Mouse (Mus musculus): ENCODE data around the gene Stk11ip. TPM values are rescaled to one million over a fixed set of nuclear protein-coding genes. Genes with fewer than 3 reads are reported as not detected.
A peak's percentile ranks its signal among the peaks of the same experiment; 100 is the strongest.

Gene Stk11ip
- polyA plus RNA-seq, 1 experiment = 36.2 TPM

DNA sequence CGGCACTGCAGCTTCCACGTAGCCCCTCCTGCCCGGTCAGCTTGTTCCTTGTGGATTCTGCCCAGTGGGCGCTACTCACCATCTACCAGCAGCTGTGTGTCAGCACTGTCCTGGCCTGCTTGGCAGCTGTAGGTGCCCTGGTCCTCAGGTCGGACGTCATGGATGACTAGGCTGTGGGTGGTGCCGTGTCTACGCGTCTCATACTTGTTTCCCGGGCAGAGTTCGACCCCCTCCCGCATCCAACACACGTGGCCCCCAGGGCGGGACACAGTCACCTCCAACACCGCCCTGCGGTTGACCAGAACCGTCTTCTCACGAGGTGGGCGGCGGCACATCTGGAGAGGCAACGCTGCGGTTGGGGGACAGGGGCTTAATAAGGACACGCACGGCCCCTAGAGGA is 34.8 kb upstream of the Stk11ip start:
- Histone ChIP-seq H3K27ac (ENCODE audit: insufficient read depth, low read length) (no peak overlapping the region), H3K4me1 (ENCODE audit: control insufficient read depth, insufficient read depth, low read length) (peaks cover 3% of the 10 kb centered on the region; the same call in 1 of the 2 replicates), H3K4me3 (ENCODE audit: insufficient read depth, low read length) (peak overlapping the region; percentile 34)
- TF ChIP-seq POLR2A (IDR thresholded peaks at IDR 0.05; ENCODE audit: extremely low read depth, insufficient read depth, low read length) = no peak
- no peak for TF ChIP-seq CTCF (IDR thresholded peaks at IDR 0.05; ENCODE audit: extremely low read depth, insufficient read depth, low read length)

DNA sequence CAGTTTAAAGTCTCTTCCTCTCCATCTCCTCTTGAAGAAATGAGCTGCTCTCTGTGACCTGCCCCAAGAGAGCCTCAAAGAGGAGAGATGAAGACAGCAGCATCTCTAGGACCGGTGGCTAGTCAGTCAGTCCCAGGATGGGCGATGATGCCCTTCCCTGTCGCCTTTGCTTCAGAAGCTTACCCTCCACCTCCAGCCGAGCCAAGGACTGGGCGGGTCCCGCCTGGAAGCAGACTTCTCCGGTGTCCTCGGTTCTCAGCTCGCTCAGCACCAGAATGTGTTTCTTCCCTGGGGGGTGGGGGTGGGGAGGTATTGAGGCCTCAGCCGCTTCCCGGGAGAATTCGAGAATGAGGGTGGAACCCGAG is 34.3 kb upstream of the Stk11ip start:
- Histone ChIP-seq H3K4me1 (ENCODE audit: control insufficient read depth, insufficient read depth, low read length) (peaks cover 3% of the 10 kb centered on the region; the same call in 1 of the 2 replicates), H3K4me3 (ENCODE audit: insufficient read depth, low read length) (peak overlapping the region; percentile 34), H3K27ac (ENCODE audit: insufficient read depth, low read length) (no peak overlapping the region)
- TF ChIP-seq POLR2A (IDR thresholded peaks at IDR 0.05; ENCODE audit: extremely low read depth, insufficient read depth, low read length) (no peak), CTCF (IDR thresholded peaks at IDR 0.05; ENCODE audit: extremely low read depth, insufficient read depth, low read length) (no peak)

DNA sequence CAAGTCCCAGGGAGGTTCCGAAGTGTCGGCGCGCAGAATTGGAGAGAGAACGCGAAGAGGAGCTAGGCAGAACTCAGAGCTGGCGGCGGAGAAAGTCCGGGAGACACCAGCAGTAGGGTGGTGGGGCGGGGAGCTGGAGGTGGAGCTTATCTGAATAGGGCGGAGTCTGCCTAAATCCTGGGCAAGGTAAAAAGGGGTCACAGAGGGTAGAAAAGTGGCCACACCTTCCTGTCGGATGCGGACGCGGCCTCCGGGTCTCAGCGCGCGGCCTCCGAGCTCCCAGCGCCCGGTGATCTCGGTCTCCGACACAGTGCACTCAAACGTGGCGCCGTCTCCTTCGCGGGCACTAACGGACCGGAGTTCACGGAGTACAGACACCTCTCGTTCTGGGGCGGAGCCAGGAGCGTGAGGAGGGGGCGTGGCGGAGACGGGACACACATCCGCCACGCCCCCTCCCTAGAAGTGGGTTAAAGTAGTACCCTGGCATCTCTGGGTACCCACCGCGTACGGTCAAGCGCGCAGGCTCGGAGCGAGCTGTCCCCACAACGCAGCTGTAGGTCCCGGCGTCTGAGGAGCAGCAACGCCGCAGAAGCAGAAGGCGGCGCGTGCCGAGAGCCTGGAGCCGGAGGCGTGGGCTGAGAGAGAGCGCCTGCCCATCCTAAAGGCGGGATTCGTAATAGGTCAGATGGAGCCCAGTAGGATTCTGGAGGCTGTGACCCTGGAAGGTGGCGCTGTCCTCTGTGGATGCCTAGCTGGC is 33.7 kb upstream of the Stk11ip start:
- Histone ChIP-seq H3K4me3 (ENCODE audit: insufficient read depth, low read length) (peak overlapping the region; percentile 34), H3K4me1 (ENCODE audit: control insufficient read depth, insufficient read depth, low read length) (peaks cover 3% of the 10 kb centered on the region; the same call in 1 of the 2 replicates), H3K27ac (ENCODE audit: insufficient read depth, low read length) (no peak overlapping the region)
- TF ChIP-seq POLR2A (IDR thresholded peaks at IDR 0.05; ENCODE audit: extremely low read depth, insufficient read depth, low read length) (peak; percentile 30; the same call in 1 of the 2 replicates), CTCF (IDR thresholded peaks at IDR 0.05; ENCODE audit: extremely low read depth, insufficient read depth, low read length) (no peak)

- TF ChIP-seq POLR2A (IDR thresholded peaks at IDR 0.05; ENCODE audit: extremely low read depth, insufficient read depth, low read length) (no peak), CTCF (IDR thresholded peaks at IDR 0.05; ENCODE audit: extremely low read depth, insufficient read depth, low read length) (no peak)
- Histone ChIP-seq H3K4me1 (ENCODE audit: control insufficient read depth, insufficient read depth, low read length) (peaks cover 3% of the 10 kb centered on the region; the same call in 1 of the 2 replicates), H3K27ac (ENCODE audit: insufficient read depth, low read length) (no peak overlapping the region), H3K4me3 (ENCODE audit: insufficient read depth, low read length) (no peak overlapping the region)
Observed at GRCm38 (mm10) chr1:75490785-75491551, 30.4 kb upstream of the Stk11ip start.

- H3K4me3 ChIP-seq (ENCODE audit: insufficient read depth, low read length) = no peak overlapping the region
- no peak for TF ChIP-seq CTCF (IDR thresholded peaks at IDR 0.05; ENCODE audit: extremely low read depth, insufficient read depth, low read length)
- no peak for TF ChIP-seq POLR2A (IDR thresholded peaks at IDR 0.05; ENCODE audit: extremely low read depth, insufficient read depth, low read length)
- peaks cover 1% of the 10 kb centered on the region; the same call in 1 of the 2 replicates for H3K4me1 ChIP-seq (ENCODE audit: control insufficient read depth, insufficient read depth, low read length)
- H3K27ac ChIP-seq (ENCODE audit: insufficient read depth, low read length) = no peak overlapping the region
Observed at GRCm38 (mm10) chr1:75492579-75493170, 28.7 kb upstream of the Stk11ip start.

DNA sequence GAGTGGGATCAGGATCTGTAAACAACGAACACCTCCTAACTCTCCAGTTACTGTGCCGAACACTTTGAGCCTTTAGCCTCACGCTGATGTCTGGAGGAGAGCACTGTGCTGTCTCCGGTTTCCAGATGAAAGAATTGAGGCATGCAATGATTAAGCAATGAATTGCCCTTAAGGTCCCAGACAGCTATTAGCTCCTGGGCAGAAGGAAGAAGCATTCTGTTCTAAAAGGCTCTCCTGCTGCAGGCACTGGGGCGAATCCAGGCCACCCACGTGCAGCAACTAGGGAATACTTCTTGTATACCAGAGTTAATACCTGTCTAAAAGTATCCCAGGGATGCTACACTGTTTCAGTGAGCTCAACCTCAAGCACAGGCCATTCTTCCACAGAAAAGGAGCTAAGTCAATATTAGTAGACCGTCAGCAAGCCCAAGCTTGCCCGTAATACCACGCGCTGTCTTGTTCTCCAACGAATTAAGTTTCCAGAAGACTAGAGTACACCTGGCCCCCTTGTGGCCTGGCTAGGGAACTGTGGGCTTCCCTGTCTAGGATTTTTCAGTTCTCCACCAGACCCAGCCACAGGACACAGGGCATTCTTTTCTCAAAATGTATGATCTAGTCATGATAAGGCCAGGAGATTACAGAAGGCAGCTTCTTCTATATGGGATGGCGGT is 26.3 kb upstream of the Stk11ip start:
- Histone ChIP-seq H3K27ac (ENCODE audit: insufficient read depth, low read length) (no peak overlapping the region), H3K4me3 (ENCODE audit: insufficient read depth, low read length) (no peak overlapping the region), H3K4me1 (ENCODE audit: control insufficient read depth, insufficient read depth, low read length) (no peaks in the 10 kb centered on the region)
- TF ChIP-seq POLR2A (IDR thresholded peaks at IDR 0.05; ENCODE audit: extremely low read depth, insufficient read depth, low read length) (no peak), CTCF (IDR thresholded peaks at IDR 0.05; ENCODE audit: extremely low read depth, insufficient read depth, low read length) (peak; percentile 69)

GRCm38 (mm10) chr1:75498897-75499296 is 22.4 kb upstream of the Stk11ip start:
- TF ChIP-seq CTCF (IDR thresholded peaks at IDR 0.05; ENCODE audit: extremely low read depth, insufficient read depth, low read length) (no peak), POLR2A (IDR thresholded peaks at IDR 0.05; ENCODE audit: extremely low read depth, insufficient read depth, low read length) (no peak)
- H3K4me3 ChIP-seq (ENCODE audit: insufficient read depth, low read length) = no peak overlapping the region
- no peak overlapping the region for H3K27ac ChIP-seq (ENCODE audit: insufficient read depth, low read length)
- no peaks in the 10 kb centered on the region for H3K4me1 ChIP-seq (ENCODE audit: control insufficient read depth, insufficient read depth, low read length)

DNA sequence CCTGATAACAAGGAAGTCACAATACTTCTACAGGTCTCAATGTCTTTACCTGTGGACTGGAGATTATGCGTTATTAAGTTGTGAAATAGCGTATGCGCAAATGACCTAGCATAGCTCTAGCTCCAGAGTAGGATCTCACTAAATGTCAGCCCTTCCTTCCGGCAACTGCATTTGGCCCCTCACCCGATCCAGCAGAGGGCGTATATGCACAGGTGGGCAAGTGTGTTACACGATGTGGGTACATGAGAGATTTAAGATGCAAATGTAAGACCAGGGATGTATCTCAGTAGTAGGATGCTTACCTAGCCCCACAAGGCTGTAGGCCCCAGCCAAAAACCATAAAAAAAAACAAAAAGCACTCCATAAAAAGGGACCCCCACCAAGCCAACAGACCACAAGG is 21.9 kb upstream of the Stk11ip start:
- TF ChIP-seq CTCF (IDR thresholded peaks at IDR 0.05; ENCODE audit: extremely low read depth, insufficient read depth, low read length) (no peak), POLR2A (IDR thresholded peaks at IDR 0.05; ENCODE audit: extremely low read depth, insufficient read depth, low read length) (no peak)

DNA sequence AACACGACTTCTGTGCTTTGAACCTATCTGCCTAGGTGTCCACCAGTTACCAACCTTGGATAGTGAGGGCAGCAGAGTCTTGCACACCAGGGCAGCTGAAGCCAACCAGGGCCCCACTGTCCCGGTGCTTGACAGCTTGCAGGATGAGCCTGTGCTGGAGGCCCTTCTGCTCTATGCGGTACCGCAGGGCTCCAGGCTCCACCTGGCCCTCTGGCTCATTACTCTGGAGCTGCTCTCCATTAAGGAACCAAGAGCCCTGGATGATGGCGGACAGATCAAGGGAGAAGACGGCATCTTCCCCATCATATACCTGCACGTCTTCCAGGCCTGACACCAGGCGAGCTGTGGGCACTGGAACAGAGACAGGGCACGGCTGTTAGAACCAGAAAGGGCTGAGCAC is 19.4 kb upstream of the Stk11ip start:
- no peak overlapping the region for H3K4me3 ChIP-seq (ENCODE audit: insufficient read depth, low read length)
- TF ChIP-seq CTCF (IDR thresholded peaks at IDR 0.05; ENCODE audit: extremely low read depth, insufficient read depth, low read length) (no peak), POLR2A (IDR thresholded peaks at IDR 0.05; ENCODE audit: extremely low read depth, insufficient read depth, low read length) (no peak)
- peaks cover 2% of the 10 kb centered on the region; the same call in 1 of the 2 replicates for H3K4me1 ChIP-seq (ENCODE audit: control insufficient read depth, insufficient read depth, low read length)
- no peak overlapping the region for H3K27ac ChIP-seq (ENCODE audit: insufficient read depth, low read length)

More for the DNA sequence above, 21.9 kb upstream of the Stk11ip start:
- Histone ChIP-seq H3K27ac (ENCODE audit: insufficient read depth, low read length) (no peak overlapping the region), H3K4me3 (ENCODE audit: insufficient read depth, low read length) (no peak overlapping the region), H3K4me1 (ENCODE audit: control insufficient read depth, insufficient read depth, low read length) (peaks cover 2% of the 10 kb centered on the region; the same call in 1 of the 2 replicates)

Measured in cortical plate, adult 2 months (tissue).